In genomic region chr3:121578706-121579105, GRCm38 (mm10) we compare ENCODE assay signal across 21 mouse cellular contexts. TPM values are rescaled to one million over a fixed set of nuclear protein-coding genes. Genes with fewer than 3 reads are reported as not detected.
A peak's percentile ranks its signal among the peaks of the same experiment; 100 is the strongest.
DNase-seq lines count a peak whose midpoint lies in the region; TF ChIP-seq lines count a peak whose summit lies in the region.
"Had no signal": no experiment of that assay in that cellular context is flagged by ENCODE, and none has a peak within 500 bp of the region (broad histone marks: within the 10 kb centered on the region; RNA-seq: fewer than 3 reads in every experiment).

No protein-coding gene starts in this region.

- H3K9me3 ChIP-seq in ES-Bruce4 (replicated peaks; ENCODE audit: control insufficient read depth, insufficient read depth, low read length, poor library complexity, severe bottlenecking) (no peaks in the 10 kb centered on the region), ES-E14 (ENCODE audit: control insufficient read depth, insufficient read depth, low read depth, low read length) (no peaks in the 10 kb centered on the region)
- H3K9me3 ChIP-seq: embryonic facial prominence, embryonic 13.5 days; embryonic facial prominence, embryonic 15.5 days; forebrain, embryonic 10.5 days; forebrain, embryonic 12.5 days had no signal

- no peak for TF ChIP-seq CTCF in ES-Bruce4 (IDR thresholded peaks at IDR 0.05; ENCODE audit: low read depth, low read length)

- intact Hi-C loops in left cerebral cortex, postnatal 25 days (cut with DNase I) = no loop called here

- H3K4me3 ChIP-seq in ES-Bruce4 (ENCODE audit: low read depth, low read length) (peak overlapping the region; percentile 69), ES-E14 (ENCODE audit: insufficient read depth in 1 of 2, low read depth in 1 of 2, low read length in 2 of 2, poor library complexity in 1 of 2, severe bottlenecking in 1 of 2) (peak overlapping the region; percentile 43 to 63)
- H3K4me3 ChIP-seq: embryonic facial prominence, embryonic 13.5 days; embryonic facial prominence, embryonic 15.5 days; erythroblast, embryonic 14.5 days; forebrain, embryonic 10.5 days; forebrain, embryonic 12.5 days had no signal

- in situ Hi-C loops in ES-E14 (cut with MboI; ENCODE audit: low sequenced_read_pairs in 2 of 2, unreplicated experiment in 2 of 2) = no loop called here

- TF ChIP-seq EP300 in ES-Bruce4 (IDR thresholded peaks at IDR 0.05; ENCODE audit: insufficient read depth, low read depth, low read length) = peak; percentile 71

- TF ChIP-seq POLR2A in ES-Bruce4 (IDR thresholded peaks at IDR 0.05; ENCODE audit: insufficient read depth, low read length) = no peak

- H3K9ac ChIP-seq in ES-Bruce4 (ENCODE audit: low read depth, poor library complexity, severe bottlenecking) = peak overlapping the region; percentile 66
- H3K9ac ChIP-seq in ES-E14 (ENCODE audit: insufficient read depth, low read depth, low read length, poor library complexity, severe bottlenecking) = peak overlapping the region; percentile 75
- H3K9ac ChIP-seq: embryonic facial prominence, embryonic 13.5 days; embryonic facial prominence, embryonic 15.5 days; forebrain, embryonic 12.5 days had no signal

- H3K27ac ChIP-seq in ES-Bruce4 (ENCODE audit: insufficient read depth, low read length) (peak overlapping the region; percentile 96), ES-E14 (ENCODE audit: insufficient read depth, low read depth, low read length, poor library complexity, severe bottlenecking) (peak overlapping the region; percentile 99)
- H3K27ac ChIP-seq: embryonic facial prominence, embryonic 13.5 days; embryonic facial prominence, embryonic 15.5 days; forebrain, embryonic 10.5 days; forebrain, embryonic 12.5 days had no signal

- no peaks in the 10 kb centered on the region for H3K27me3 ChIP-seq in ES-Bruce4 (ENCODE audit: control insufficient read depth, insufficient read depth, low read length, poor library complexity, severe bottlenecking)
- H3K27me3 ChIP-seq: embryonic facial prominence, embryonic 13.5 days; embryonic facial prominence, embryonic 15.5 days; forebrain, embryonic 12.5 days had no signal

- no peaks in the 10 kb centered on the region for H3K36me3 ChIP-seq in ES-Bruce4 (ENCODE audit: control insufficient read depth, insufficient read depth, low read length, poor library complexity, severe bottlenecking)
- H3K36me3 ChIP-seq in ES-E14 (ENCODE audit: control insufficient read depth, insufficient read depth, low read length, poor library complexity, severe bottlenecking) = no peaks in the 10 kb centered on the region
- H3K36me3 ChIP-seq: embryonic facial prominence, embryonic 13.5 days; embryonic facial prominence, embryonic 15.5 days; forebrain, embryonic 10.5 days; forebrain, embryonic 12.5 days had no signal

- no peak for DNase-seq in ES-E14 (ENCODE audit: low read depth, low spot score)
- peak; percentile 81 for DNase-seq in ZHBTc4 (ENCODE audit: low read depth, low spot score)
- DNase-seq in left cerebral cortex, adult 11 months (ENCODE audit: low spot score) = no peak
- no peak for DNase-seq in left cerebral cortex, postnatal 25 days (ENCODE audit: low spot score in 2 of 2)
- DNase-seq in retina, postnatal 1 day = no peak
- DNase-seq: adrenal gland, adult 2 months; adrenal gland, postnatal 10 days; adrenal gland, postnatal 25 days; cerebellum, adult 11 months; cerebellum, adult 18-20 months; cerebellum, adult 8-10 months; cerebellum, adult 9-11 months; cerebellum, postnatal 14 days; cerebellum, postnatal 36 days; embryo, embryonic 11 days had no signal

- H3K4me1 ChIP-seq in ES-Bruce4 (ENCODE audit: control insufficient read depth, insufficient read depth, low read length) = peaks cover 8% of the 10 kb centered on the region
- H3K4me1 ChIP-seq in ES-E14 (ENCODE audit: control insufficient read depth in 2 of 2, insufficient read depth in 2 of 2, low read length in 2 of 2, poor library complexity in 1 of 2) = peaks cover 12 to 27% of the 10 kb centered on the region in 2 experiments

TF ChIP-seq in ES-E14, 5 proteins besides CTCF, POLR2A, EP300 and RAD21:
- TF ChIP-seq CHD2 (IDR thresholded peaks at IDR 0.05; ENCODE audit: low read depth, low read length) (no peak), HCFC1 (IDR thresholded peaks at IDR 0.05; ENCODE audit: borderline replicate concordance, insufficient read depth, low read length) (no peak), MAFK (IDR thresholded peaks at IDR 0.05; ENCODE audit: insufficient read depth, low read depth, low read length) (no peak), ZNF384 (IDR thresholded peaks at IDR 0.05; ENCODE audit: low read depth, low read length) (no peak), ZC3H11A (IDR thresholded peaks at IDR 0.05; ENCODE audit: borderline replicate concordance, low read depth, low read length) (no peak)

RNA-seq across cellular contexts. Expression of gene Slc44a3, which starts 46.5 kb away (rescaled TPM):
- polyA plus RNA-seq in ES-Bruce4 (2011; ENCODE audit: insufficient read depth, insufficient read length, low read depth, missing spikeins) = 5.0 and 5.1 TPM in 2 replicates
- total RNA-seq in ES-E14 (2012; rRNA removed) = 1.5 and 2.3 TPM in 2 replicates
- total RNA-seq in left cerebral cortex, postnatal 25 days (2021) = not detected
- polyA plus RNA-seq: erythroblast, embryonic 14.5 days had no signal
